Mouse (Mus musculus) T-helper 1 cell (primary cell): Measurements from ENCODE around the gene Kpna1.
"Not testable (repeated sequence)": the region's sequence is repeated elsewhere in the genome, so short reads cannot be mapped to it uniquely, and the experiment has no call there.

Experiments
- in situ Hi-C: fragments of 300-600 bp; cut with MboI, MseI; formaldehyde crosslinking; loops from one replicate; pipeline ENCODE4 v1.15.1; 2025; ENCODE audit warnings: high pct_unique_total_duplicates

Kpna1 gene

DNA sequence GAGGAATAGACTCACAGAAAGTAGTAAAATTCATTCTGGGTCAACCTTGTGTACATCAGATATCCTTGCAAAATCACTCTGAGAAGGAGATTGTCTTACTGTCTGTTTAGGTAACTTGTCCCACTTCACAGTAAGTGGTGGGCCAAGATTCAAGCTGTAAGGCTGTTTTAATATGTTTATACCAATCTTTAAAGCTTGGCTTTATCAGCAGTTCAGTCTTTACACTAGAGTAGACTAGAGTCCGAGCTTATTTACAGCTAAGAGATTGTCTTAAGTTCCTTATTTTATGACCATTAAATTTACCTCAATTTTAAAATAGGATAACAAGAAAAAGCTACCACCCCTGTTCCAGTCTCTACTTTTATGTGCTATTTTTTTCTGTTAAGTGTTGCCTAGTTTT is 9.4 kb downstream of the Kpna1 start:
- in situ Hi-C loops = no loop called here

DNA sequence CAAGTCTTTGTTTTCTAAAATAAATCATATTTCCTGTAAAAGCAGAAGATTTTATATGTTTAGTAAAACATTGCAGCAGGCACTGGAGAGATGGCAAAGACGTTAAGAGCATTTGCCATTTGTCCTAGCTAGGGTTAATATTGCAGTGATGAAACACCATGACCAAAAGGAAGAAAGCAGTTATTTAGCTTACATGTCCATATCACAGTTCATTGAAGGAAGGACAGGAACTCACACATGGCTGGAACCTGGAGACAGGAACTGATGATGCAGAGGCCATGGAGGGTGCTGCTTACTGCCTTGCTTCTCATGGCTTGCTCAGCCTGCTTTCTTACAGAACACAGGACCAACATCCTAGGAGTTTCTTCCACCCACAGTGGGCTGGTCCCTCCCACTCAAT is 13.8 kb downstream of the Kpna1 start:
- in situ Hi-C loops = no loop called here

- in situ Hi-C loops = no loop called here
These were observed 14.8 kb downstream of the Kpna1 start for GRCm38 (mm10) chr16:35993316-35993715.

DNA sequence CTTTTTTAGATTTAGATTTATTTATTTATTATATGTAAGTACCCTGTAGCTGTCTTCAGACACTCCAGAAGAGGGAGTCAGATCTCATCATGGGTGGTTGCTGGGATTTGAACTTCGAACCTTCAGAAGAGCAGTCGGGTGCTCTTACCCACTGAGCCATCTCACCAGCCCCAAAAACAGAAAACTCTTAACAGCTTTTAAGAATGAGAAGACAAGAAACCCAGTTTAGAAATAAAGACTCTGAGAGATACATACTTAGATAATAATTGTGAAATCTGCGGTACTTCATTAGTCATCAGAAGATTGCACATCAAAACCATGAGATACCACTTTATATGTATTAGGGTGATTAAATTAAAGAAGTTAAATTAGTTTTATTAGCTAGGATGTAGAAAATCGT is 20.3 kb downstream of the Kpna1 start:
- in situ Hi-C loops = not testable (repeated sequence)

DNA sequence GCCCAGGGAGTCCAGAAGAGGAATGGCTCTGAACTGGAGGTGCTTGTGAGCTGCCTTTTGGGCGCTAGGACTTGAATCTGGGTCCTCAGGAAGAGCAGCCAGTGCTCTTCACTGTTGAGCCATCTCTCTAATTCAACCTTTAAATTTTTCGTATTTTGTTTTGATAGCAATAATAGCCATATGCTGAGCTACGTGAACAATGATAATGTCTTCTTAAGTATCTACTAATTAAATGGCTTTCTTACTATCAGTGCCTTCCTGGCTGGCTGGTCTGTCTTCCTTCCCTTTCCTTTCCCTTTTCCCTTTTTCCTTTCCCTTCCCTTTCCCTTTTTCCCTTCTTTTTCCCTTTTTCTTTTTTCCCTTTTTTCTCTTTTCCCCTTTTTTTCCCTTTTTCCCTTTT is 29.8 kb downstream of the Kpna1 start:
- in situ Hi-C loops = no loop called here

- in situ Hi-C loops = loop anchor here (10.0 kb wide), 1 partner anchor 1728 kb away; no protein-coding TSS in a partner anchor
These were observed 37.8 kb downstream of the Kpna1 start for GRCm38 (mm10) chr16:36016335-36016734.

DNA sequence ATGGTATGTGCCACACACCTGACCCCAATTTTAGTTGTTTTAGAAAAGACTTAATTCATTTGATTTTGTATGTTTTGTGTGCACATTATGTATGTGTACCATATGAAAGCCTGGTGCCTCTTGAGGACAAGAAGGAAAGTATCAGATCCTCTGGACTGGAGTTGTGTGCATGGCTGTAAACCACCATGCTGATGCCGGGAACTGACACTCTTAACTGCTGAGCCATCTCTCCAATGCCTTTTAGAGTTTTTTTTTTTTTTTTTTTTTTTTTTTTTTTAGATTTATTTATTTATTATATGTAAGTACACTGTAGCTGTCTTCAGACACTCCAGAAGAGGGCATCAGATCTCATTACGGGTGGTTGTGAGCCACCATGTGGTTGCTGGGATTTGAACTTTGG is 49.6 kb downstream of the Kpna1 start:
- in situ Hi-C loops = not testable (repeated sequence)

DNA sequence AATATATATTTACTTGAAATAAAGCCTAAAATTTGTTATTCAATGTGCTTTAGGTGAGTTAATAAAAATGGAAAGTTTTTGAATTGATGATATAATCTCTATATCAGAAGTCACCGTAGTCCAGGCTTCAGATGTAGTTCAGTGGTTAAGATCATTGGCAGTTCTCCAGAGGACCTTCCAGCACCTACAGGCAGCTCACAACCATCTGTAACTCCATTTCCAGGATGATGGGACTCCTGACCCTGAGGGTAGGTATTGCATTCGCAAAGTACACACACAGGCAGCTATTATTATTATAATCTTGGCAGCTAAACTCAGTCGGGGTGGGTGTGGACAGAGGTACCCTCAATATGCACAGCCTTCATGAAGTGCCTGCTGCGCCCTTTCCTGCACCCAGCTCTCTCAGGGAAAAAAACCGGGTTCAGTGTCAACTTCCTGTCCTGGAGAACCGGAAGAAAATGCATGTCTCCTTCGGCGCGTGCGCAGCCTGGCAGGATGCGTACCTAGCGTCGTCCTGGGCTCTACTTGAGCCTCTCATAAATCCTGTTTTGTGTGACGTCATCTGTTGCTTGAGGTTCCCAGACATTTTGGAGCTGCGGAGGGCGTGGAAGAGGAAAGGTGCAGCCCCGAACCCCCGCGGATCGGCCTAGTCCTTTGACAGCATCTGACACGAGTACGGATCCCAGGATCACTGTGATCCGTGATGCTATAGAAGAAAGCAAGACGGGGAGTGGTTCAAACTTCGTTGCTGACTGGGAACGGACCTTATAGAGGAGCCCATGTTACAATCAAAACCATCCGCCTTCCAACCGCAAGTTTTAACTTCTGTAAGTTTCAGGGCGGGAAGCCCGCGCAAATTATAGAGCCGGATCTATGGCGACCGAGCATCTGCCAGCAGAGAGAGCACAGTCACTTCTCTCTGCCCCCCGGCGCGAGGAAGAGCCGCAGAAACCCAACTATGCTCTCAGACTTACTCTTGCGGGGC is 62.4 kb downstream of the Kpna1 start, which contains the start of gene Wdr5b:
Wdr5b (plus strand) TSS at position 551 of the 985 bp plus-strand sequence.
- in situ Hi-C loops = no loop called here

- in situ Hi-C loops = no loop called here
These were observed 63.1 kb downstream of the Kpna1 start for GRCm38 (mm10) chr16:36041625-36042020.

- in situ Hi-C loops = no loop called here
These were observed 64.5 kb downstream of the Kpna1 start for GRCm38 (mm10) chr16:36043073-36043472.

- in situ Hi-C loops = no loop called here
These were observed 65.4 kb downstream of the Kpna1 start for GRCm38 (mm10) chr16:36043964-36044363.

DNA sequence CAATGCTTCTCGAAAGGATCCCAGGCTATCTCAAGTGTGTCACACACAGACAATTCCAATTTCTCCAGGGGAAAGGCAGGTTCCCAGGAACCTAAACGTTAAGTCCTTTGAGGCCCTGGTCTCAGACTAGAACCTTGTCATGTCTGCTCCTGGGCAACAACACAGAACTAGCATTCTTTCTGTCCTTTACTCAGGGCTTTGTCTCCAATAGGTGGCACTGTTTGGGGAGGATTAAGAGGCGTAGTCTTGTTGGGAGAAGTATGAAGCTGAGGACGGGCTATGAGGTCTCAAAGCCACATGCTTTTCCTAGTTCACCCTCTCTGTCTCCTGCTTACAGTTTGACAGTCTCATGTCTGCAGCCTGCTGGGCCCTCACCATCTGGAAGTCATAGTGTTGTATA is 69.0 kb downstream of the Kpna1 start:
- in situ Hi-C loops = no loop called here

DNA sequence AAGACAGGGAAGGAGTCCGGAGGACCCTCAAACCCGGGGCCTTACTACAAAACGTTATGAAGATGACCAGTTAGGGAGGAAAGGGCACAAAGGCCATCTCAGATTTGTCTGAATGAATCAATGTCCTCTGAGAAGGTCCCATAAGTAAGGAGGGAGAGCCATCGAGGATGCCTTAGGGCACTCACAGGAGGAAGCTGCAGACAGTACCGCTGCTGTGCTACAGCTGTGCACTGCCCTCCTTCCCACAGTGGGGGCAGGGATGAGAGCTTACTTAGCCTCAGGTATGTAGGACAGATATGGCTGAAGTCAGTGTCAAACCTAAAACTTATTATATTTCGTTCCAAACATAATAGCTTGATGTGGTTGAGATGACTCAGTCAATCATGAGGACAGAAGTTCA is 72.9 kb downstream of the Kpna1 start:
- in situ Hi-C loops = loop anchor here (25.0 kb wide), 1 partner anchor 1836 kb away; no protein-coding TSS in a partner anchor

DNA sequence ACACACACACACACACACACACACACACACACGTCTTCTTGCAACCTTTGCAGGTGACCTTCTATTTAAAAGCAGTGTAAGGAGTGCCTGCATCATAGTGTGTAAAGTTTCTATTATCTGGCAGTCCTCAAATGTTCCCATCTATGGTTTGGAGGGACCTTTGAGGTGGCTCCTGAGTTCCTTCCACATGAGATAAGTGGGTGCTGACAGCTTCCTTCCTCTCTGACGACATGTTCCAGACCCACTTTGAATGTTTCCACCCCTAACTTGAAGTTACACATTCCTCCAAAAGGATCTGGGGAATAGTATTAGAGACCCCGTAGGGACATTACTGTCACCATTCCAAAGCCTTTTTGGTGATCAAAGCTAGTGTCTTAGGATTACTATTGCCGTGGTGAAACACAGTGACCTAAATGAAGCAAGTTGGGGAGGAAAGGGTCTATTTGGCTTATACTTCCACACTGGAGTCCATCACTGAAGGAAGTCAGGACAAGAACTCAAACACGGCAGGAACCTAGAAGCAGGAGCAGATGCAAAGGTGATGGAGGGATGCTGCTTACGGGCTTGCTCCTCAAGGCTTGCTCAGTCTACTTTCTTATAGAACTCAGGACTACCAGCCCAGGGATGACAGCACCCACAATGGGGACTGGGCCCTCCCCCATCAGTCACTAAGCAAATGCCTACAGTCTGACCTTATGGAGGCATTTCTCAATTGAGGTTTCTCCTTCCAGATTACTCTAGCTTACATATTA is 75.2 kb downstream of the Kpna1 start:
- in situ Hi-C loops = loop anchor here (25.0 kb wide), 1 partner anchor 1834 kb away; no protein-coding TSS in a partner anchor

- in situ Hi-C loops = loop anchor here (25.0 kb wide), 1 partner anchor 1832 kb away; no protein-coding TSS in a partner anchor
These were observed 76.4 kb downstream of the Kpna1 start for GRCm38 (mm10) chr16:36054920-36055319.

- in situ Hi-C loops = loop anchor here (25.0 kb wide), 1 partner anchor 1831 kb away; no protein-coding TSS in a partner anchor
These were observed 77.9 kb downstream of the Kpna1 start for GRCm38 (mm10) chr16:36056416-36056815.

DNA sequence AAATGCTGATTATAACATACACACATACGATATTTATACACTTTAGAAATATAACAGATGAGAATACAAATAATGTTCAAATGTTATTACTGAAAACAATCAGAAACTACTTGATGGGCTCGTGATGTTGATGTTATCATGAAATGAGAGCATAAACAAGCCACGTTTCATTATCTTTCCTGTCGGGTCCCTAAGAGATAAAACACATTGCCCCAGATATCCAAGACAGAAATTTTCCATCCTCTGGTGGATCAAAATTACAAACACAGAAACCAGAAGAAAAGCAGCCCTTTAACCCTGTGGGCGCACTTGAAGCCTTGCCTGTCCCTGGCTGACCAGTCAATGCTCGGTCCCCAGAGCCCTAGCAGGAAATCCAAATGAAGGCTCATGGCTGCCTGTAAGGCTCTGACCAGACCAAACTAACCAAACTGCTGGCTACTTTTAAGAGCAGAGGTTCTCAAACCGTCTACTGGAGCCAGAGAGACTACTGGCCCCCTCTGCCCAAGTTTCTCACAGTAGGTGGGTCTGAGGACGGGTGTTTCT is 79.5 kb downstream of the Kpna1 start:
- in situ Hi-C loops = loop anchor here (25.0 kb wide), 1 partner anchor 1829 kb away; no protein-coding TSS in a partner anchor

DNA sequence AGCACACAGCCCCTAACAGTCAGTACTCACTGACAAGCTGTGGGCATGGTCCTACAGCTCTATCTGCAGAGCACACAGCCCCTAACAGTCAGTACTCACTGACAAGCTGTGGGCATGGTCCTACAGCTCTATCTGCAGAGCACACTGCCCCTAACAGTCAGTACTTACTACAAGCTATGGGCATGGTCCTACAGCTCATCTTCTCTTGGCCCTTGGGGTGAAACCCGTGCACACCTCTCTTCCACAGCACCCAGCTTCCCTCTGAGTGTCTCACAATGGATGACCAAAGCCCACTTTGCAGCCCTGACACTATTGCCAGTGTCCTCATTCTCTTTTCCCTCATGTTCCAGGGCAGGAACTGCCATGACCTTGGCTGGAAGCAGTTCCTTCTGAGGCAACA is 84.0 kb downstream of the Kpna1 start:
- in situ Hi-C loops = loop anchor here (25.0 kb wide), 1 partner anchor 1825 kb away; no protein-coding TSS in a partner anchor

- in situ Hi-C loops = loop anchor here (25.0 kb wide), 1 partner anchor 1824 kb away; no protein-coding TSS in a partner anchor
These were observed 84.8 kb downstream of the Kpna1 start for GRCm38 (mm10) chr16:36063315-36063714.

DNA sequence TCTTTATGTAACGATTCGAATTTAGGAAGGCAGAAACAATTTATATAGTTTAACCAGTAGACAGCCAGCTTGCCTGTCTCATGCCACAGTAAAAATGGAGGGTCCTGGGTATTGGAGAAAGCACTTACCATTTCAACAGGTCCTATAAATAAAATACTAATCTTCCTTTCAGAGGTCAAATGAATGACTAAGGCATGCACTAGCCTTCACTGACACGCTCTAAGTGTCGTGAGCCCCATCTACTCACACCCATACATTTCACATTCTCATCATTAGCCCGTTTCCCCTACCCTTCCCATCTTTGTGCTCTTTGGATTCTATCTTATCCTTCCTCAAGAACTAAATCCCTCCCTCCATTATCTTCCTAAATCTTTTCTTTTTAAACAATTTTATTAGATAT is 86.4 kb downstream of the Kpna1 start:
- in situ Hi-C loops = loop anchor here (25.0 kb wide), 1 partner anchor 1822 kb away; no protein-coding TSS in a partner anchor

DNA sequence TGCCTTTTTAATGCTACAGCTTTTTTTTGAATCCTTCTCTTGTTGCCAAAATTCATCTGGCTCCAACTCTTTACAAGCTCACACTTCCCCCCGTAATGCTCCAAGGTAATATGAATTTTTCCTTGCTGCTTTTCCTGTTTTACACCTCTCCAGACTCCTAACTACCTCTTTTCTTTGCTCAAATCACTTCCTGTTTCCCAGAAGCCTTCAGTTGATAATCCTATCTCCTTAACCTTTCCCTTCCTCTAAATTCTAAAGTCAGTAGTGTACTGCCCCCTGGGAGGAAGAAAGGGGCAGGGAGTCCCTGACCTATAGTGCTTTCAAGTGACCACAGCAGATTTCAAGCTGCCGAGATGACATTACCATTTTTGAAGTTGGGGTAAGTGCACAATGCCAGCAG is 89.1 kb downstream of the Kpna1 start:
- in situ Hi-C loops = loop anchor here (25.0 kb wide), 1 partner anchor 1820 kb away; no protein-coding TSS in a partner anchor
